Mouse (Mus musculus): ENCODE measurements around the gene Pate1.

The Pate1 gene

DNA sequence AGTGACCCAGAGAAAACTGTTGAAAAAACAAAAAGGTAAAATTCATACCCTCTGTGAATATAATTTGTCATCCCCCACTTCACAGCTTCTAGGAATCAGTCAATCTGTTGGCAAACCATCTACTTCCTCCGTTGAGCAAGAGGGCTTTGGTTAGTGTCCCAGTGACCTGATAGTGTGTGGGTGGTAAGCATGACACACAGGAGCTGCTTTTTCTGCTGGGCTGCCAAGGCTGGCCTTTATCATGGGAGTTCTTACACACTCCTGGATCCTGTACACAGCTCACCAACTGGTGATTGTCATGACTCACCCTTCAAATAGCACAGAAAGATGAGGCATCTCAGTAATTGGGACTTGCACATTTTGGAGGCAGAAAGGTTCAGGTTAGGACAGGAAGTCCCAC is at the start of gene Pate1:
Gene Pate1, minus strand, starts transcription at position 378 of the 400 bp plus-strand sequence.
- no peak for DNase-seq (ENCODE audit: low read depth in 1 of 2, low spot score in 2 of 2)

DNA sequence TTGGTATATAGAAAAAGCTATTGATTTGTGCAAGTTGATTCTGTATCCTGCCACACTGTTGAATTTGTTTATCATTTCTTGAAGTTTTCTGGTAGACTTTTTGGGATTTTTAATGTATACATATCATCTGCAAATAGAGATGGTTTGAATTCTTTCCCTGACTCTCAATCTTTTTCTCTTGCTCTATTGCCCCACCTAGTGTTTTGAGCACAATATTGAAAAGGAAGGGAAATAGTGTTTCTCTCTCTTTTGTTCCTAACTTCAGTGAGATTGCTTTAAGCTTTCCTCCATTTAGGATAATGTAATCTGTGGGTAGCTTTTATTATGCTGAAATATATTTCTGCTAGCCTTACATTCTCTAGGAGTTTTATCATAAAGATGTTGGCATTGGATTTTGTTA is 20.1 kb upstream of the Pate1 start:
- DNase-seq (ENCODE audit: low read depth in 1 of 2, low spot score in 2 of 2), result no peak

DNA sequence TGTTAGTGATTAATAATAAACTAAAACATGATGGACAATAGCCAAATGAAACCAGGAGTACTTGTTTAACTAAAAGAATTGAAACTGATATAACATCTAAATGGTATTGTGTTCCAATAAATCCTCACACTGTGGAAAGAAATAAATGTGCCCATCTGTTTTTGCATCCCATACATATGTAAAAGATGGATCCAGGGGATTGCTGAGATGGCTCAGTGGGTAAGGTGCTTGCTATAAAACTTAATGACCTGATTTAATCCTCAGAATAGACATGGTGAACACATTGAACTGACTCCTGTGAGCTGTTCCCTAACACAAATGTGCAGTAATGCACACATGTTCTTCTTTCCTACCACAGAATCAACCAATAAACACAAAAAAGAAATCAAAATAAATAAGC is 4.7 kb upstream of the Pate1 start:
- DNase-seq (ENCODE audit: low read depth in 1 of 2, low spot score in 2 of 2), result no peak

DNA sequence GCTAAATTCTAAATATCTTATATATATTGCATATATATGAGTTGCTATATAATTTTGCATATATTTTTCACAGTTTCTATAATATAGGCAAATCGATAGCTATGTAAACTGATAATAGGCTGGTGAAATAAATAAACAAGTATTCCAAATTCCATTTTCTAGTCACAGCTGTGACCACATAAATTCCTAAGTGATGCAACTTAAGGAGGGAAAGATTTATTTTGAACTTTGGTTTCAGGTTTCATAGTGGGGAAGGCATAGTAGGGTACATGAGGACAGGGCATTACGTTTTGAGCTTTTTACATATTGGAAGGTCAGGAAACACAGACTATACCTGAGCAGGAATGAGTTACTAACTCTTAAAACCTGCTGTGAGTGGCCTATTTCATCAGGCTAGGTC is 13.6 kb downstream of the Pate1 start:
- no peak for DNase-seq (ENCODE audit: low read depth in 1 of 2, low spot score in 2 of 2)

DNA sequence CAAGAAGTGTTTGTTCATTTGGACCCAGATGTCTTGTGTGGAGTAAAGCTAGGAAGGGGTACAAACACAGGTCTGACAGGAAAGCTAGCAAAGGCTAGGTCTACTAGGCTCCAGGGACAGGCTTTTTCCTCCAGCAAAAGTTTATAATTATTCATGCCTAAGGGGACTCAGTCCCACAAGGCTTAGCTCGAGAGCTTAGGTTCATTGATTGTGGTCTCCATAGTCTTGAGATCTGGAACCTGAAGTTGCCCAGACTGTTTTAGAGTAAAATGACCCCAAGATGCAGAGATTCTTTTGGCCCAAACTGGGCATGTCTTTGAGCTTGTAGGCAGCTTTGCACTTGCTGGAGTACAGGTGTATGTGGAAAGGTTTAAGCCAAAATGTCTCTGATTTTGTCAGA is 39.1 kb downstream of the Pate1 start, which contains the start of gene Pate3:
Gene Pate3, minus strand, starts transcription at position 101 of the 400 bp plus-strand sequence.
- DNase-seq (ENCODE audit: low read depth in 1 of 2, low spot score in 2 of 2), result no peak
